Mouse (Mus musculus) midbrain, embryonic 10.5 days (tissue): ENCODE measurements around the gene Kdm5b. TPM values are rescaled to one million over a fixed set of nuclear protein-coding genes. Genes with fewer than 3 reads are reported as not detected.

Source experiments
- DNase-seq: peaks from one replicate; pipeline ENCODE4 v3.0.0-alpha.2; 2017; ENCODE audit warnings: low spot score
- H3K27ac ChIP-seq: fragments of 300-500 bp; sonication (generic); replicated peaks from 2 replicates; pipeline ENCODE4 v1.5.1; 2016; ENCODE audit warnings: mild to moderate bottlenecking
- H3K27me3 ChIP-seq: fragments of 300-500 bp; sonication (generic); 2 replicates; pipeline ENCODE4 v1.6.1; 2016; ENCODE audit warnings: low read depth, mild to moderate bottlenecking; ENCODE audit not compliant: poor library complexity, severe bottlenecking
- H3K36me3 ChIP-seq: fragments of 300-500 bp; sonication (generic); 2 replicates; pipeline ENCODE4 v1.6.1; 2016; ENCODE audit warnings: mild to moderate bottlenecking, moderate library complexity
- H3K4me1 ChIP-seq: fragments of 300-500 bp; sonication (generic); 2 replicates; pipeline ENCODE4 v1.6.1; 2016
- H3K4me3 ChIP-seq: fragments of 300-500 bp; sonication (generic); 2 replicates; pipeline ENCODE4 v1.5.1; 2016; ENCODE audit warnings: mild to moderate bottlenecking, moderate library complexity
- H3K9me3 ChIP-seq: fragments of 300-500 bp; sonication (generic); replicated peaks from 2 replicates; pipeline ENCODE4 v1.6.1; 2016; ENCODE audit warnings: mild to moderate bottlenecking
- WGBS: fragments of 180-500 bp; shearing (Covaris S2); methylation state at CpG from one replicate; pipeline ENCODE4 v1.1.7; 2016; 5-methylcytosine and 5-hydroxymethylcytosine counted together
- polyA plus RNA-seq: library from polyadenylated mRNA; unstranded; fragments of >200 nt; fragmentation: Nextera tagmentation; extraction: Ambion mirVana; gene quantifications from 2 replicates; pipeline ENCODE4 v1.2.1, GENCODE M21; 2016

Gene Kdm5b
- polyA plus RNA-seq, 1 experiment from 2014 or later: 60.9 TPM

DNA sequence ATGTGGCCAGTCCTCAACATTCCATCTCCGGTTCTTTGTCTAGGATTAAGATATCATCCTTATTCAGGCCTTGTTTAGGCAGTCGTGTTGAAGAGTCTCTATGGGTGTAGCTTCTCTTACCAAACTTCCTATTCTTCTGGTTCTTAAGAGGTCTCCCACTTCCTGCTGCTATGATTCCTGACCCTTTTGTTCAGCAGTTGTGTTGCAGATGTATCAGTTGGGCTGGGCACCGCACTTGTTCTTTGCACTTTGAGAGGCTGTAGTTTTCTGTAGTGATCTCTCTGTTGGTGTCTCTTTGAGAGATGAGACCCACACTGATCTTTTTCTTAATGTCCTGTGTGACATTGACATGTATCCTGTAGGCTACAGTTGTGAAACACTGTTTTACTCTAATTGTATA is 10.7 kb downstream of the Kdm5b start:
- Histone ChIP-seq H3K4me1 (peaks cover 25% of the 10 kb centered on the region), H3K9me3 (no peaks in the 10 kb centered on the region), H3K27me3 (no peaks in the 10 kb centered on the region), H3K36me3 (no peaks in the 10 kb centered on the region), H3K27ac (no peak overlapping the region), H3K4me3 (no peak overlapping the region)
- 57% methylated on average over 3 of the region's 3 CpGs for WGBS
- DNase-seq: no peak

DNA sequence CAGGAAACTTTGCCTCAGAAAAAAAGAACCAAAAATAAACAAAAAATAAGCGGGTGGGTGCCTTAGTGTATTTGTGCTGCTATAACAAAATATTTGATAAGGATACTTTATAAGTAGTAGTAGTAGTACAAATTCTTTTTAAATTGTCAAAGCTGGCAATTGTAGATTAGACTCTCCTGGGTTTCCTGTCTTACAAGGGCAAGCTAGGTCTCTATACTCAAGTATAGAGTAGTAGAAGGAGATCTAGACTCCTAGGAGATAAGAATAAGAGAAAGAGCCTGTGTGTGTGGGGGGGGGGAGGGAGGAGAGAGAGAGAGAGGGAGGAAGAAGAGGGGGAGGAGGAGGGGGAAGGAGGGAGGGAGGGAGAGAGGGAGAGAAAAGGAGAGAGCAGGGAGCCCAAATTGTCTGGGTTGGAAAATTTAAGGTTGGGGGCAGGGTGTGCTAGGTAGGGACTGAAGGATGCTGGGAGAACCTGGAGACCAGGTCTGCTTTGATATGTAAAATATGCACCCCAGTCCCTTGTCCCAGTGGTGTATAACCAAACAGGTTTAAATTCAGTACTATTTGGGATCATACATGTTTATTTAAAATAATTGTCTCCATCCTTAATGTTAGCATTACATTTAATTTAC is 13.4 kb downstream of the Kdm5b start:
- no peaks in the 10 kb centered on the region for H3K36me3 ChIP-seq

DNA sequence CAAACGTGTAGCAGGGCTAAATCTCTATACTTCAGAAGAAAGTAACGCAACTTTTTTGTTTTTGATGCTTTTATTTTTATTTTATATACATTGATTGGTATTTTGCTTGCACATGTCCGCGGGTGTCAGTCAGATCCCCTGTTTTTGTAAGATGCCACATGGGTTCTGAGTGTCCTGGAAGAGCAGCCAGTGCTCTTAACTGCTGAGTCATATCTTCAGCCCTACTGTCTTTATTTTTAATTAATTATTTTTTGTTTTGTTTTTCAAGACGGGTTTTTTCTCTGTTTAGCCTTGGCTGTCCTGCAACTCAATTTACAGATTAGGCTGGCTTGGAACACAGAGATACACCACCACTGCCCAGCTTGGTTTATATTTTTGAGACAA is 14.0 kb downstream of the Kdm5b start:
- WGBS: 79% methylated on average over 5 of the region's 5 CpGs
- Histone ChIP-seq H3K4me3 (no peak overlapping the region), H3K36me3 (no peaks in the 10 kb centered on the region), H3K27ac (no peak overlapping the region), H3K9me3 (no peaks in the 10 kb centered on the region), H3K27me3 (no peaks in the 10 kb centered on the region), H3K4me1 (peaks cover 14% of the 10 kb centered on the region; the same call in 1 of the 2 replicates)
- no peak for DNase-seq

More for the DNA sequence above, 13.4 kb downstream of the Kdm5b start:
- H3K27ac ChIP-seq: no peak overlapping the region
- 73% methylated on average over 1 of the region's 1 CpGs for WGBS
- no peaks in the 10 kb centered on the region for H3K27me3 ChIP-seq
- peaks cover 14% of the 10 kb centered on the region; the same call in 1 of the 2 replicates for H3K4me1 ChIP-seq
- no peaks in the 10 kb centered on the region for H3K9me3 ChIP-seq
- H3K4me3 ChIP-seq: no peak overlapping the region
- no peak for DNase-seq

- H3K4me1 ChIP-seq: 0 out of 2 replicates have a peak, but pooled peaks cover 3% of the 10 kb centered on the region
- no peak overlapping the region for H3K27ac ChIP-seq
- no peaks in the 10 kb centered on the region for H3K9me3 ChIP-seq
- DNase-seq: no peak
- WGBS: 85% methylated on average over 6 of the region's 6 CpGs
- H3K4me3 ChIP-seq: no peak overlapping the region
- H3K36me3 ChIP-seq: peaks cover 6% of the 10 kb centered on the region; the same call in 1 of the 2 replicates
- no peaks in the 10 kb centered on the region for H3K27me3 ChIP-seq
Measured at GRCm38 (mm10) chr1:134577384-134578120, 17.6 kb downstream of the Kdm5b start.

GRCm38 (mm10) chr1:134580796-134581195 is 20.8 kb downstream of the Kdm5b start:
- WGBS: 94% methylated on average over 2 of the region's 2 CpGs
- no peak overlapping the region for H3K27ac ChIP-seq
- no peaks in the 10 kb centered on the region for H3K27me3 ChIP-seq
- peaks cover 27% of the 10 kb centered on the region for H3K36me3 ChIP-seq
- no peak for DNase-seq
- 0 out of 2 replicates have a peak, but pooled peaks cover 3% of the 10 kb centered on the region for H3K4me1 ChIP-seq
- H3K4me3 ChIP-seq: no peak overlapping the region
- no peaks in the 10 kb centered on the region for H3K9me3 ChIP-seq

- no peak for DNase-seq
- peaks cover 54% of the 10 kb centered on the region for H3K36me3 ChIP-seq
Measured at GRCm38 (mm10) chr1:134583560-134583959, 23.6 kb downstream of the Kdm5b start.

DNA sequence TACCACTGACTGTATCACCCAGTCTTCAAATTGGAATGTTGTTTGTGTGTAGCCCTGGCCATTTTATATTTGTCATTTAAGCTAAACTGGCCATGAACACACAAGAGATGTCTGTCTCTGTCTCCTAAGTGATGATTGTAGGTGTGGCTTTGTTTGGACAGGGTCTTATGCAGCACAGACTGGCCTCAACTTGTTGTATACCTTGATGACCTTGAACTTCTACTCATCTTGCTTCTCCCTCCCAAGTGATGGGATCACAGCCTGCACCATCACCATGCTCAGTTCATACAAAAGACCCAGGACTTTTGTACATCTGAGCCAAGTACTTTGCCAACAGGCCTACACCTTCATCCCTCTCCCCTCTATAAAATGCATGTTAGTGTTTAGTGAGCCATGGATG is 29.7 kb downstream of the Kdm5b start:
- peaks cover 95% of the 10 kb centered on the region for H3K36me3 ChIP-seq
- H3K27me3 ChIP-seq: no peaks in the 10 kb centered on the region
- no peak overlapping the region for H3K4me3 ChIP-seq
- no peak for DNase-seq
- H3K4me1 ChIP-seq: no peaks in the 10 kb centered on the region
- no peak overlapping the region for H3K27ac ChIP-seq
- H3K9me3 ChIP-seq: no peaks in the 10 kb centered on the region

More at GRCm38 (mm10) chr1:134583560-134583959, 23.6 kb downstream of the Kdm5b start:
- no peak overlapping the region for H3K27ac ChIP-seq
- H3K27me3 ChIP-seq: no peaks in the 10 kb centered on the region
- H3K9me3 ChIP-seq: no peaks in the 10 kb centered on the region
- 79% methylated on average over 3 of the region's 3 CpGs for WGBS
- H3K4me3 ChIP-seq: no peak overlapping the region
- H3K4me1 ChIP-seq: 0 out of 2 replicates have a peak, but pooled peaks cover 3% of the 10 kb centered on the region

- no peaks in the 10 kb centered on the region for H3K4me1 ChIP-seq
- H3K27ac ChIP-seq: no peak overlapping the region
- DNase-seq: no peak
- H3K27me3 ChIP-seq: no peaks in the 10 kb centered on the region
- H3K9me3 ChIP-seq: no peaks in the 10 kb centered on the region
- 92% methylated on average over 2 of the region's 2 CpGs for WGBS
- peaks cover 95% of the 10 kb centered on the region for H3K36me3 ChIP-seq
- no peak overlapping the region for H3K4me3 ChIP-seq
Measured at GRCm38 (mm10) chr1:134591773-134592172, 31.8 kb downstream of the Kdm5b start.

GRCm38 (mm10) chr1:134597339-134598054 is 37.5 kb downstream of the Kdm5b start:
- DNase-seq: no peak
- Histone ChIP-seq H3K9me3 (no peaks in the 10 kb centered on the region), H3K4me3 (no peak overlapping the region), H3K4me1 (no peaks in the 10 kb centered on the region), H3K36me3 (peaks cover 98% of the 10 kb centered on the region), H3K27me3 (no peaks in the 10 kb centered on the region), H3K27ac (no peak overlapping the region)
- 89% methylated on average over 9 of the region's 9 CpGs for WGBS

GRCm38 (mm10) chr1:134604086-134604485 is 44.1 kb downstream of the Kdm5b start:
- 100% methylated on average over 2 of the region's 2 CpGs for WGBS
- peaks cover 97% of the 10 kb centered on the region for H3K36me3 ChIP-seq
- no peak for DNase-seq

DNA sequence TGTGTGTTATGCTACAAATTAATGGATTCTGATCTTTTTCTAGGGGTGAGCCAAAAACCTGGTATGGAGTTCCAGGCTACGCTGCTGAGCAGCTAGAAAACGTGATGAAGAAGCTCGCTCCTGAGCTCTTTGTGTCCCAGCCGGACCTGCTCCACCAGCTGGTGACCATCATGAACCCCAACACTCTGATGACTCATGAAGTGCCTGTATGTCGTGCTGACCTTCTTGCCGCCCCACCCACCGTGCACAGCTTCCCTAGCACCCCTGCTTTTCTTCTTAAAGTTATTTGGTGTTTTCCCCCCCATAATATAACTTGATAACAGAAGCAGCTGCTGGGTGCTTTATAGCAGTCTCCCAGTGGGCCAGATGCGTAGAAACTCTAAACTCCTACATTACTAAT is 45.7 kb downstream of the Kdm5b start:
- no peak overlapping the region for H3K27ac ChIP-seq
- H3K4me1 ChIP-seq: no peaks in the 10 kb centered on the region
- H3K4me3 ChIP-seq: no peak overlapping the region
- WGBS: 94% methylated on average over 8 of the region's 8 CpGs
- peaks cover 97% of the 10 kb centered on the region for H3K36me3 ChIP-seq
- H3K27me3 ChIP-seq: no peaks in the 10 kb centered on the region
- no peaks in the 10 kb centered on the region for H3K9me3 ChIP-seq
- no peak for DNase-seq

More at GRCm38 (mm10) chr1:134604086-134604485, 44.1 kb downstream of the Kdm5b start:
- Histone ChIP-seq H3K27ac (no peak overlapping the region), H3K9me3 (no peaks in the 10 kb centered on the region), H3K4me3 (no peak overlapping the region), H3K27me3 (no peaks in the 10 kb centered on the region), H3K4me1 (no peaks in the 10 kb centered on the region)

- Histone ChIP-seq H3K4me3 (no peak overlapping the region), H3K27me3 (no peaks in the 10 kb centered on the region), H3K4me1 (no peaks in the 10 kb centered on the region), H3K9me3 (no peaks in the 10 kb centered on the region), H3K36me3 (peaks cover 97% of the 10 kb centered on the region), H3K27ac (no peak overlapping the region)
- DNase-seq: no peak
- WGBS: 97% methylated on average over 2 of the region's 2 CpGs
Measured at GRCm38 (mm10) chr1:134606381-134606780, 46.4 kb downstream of the Kdm5b start.

- H3K36me3 ChIP-seq: peaks cover 97% of the 10 kb centered on the region
- H3K27ac ChIP-seq: no peak overlapping the region
- H3K4me1 ChIP-seq: no peaks in the 10 kb centered on the region
- WGBS: 92% methylated on average over 1 of the region's 1 CpGs
- no peaks in the 10 kb centered on the region for H3K9me3 ChIP-seq
- no peak for DNase-seq
- H3K4me3 ChIP-seq: no peak overlapping the region
- no peaks in the 10 kb centered on the region for H3K27me3 ChIP-seq
Measured at GRCm38 (mm10) chr1:134607279-134607678, 47.3 kb downstream of the Kdm5b start.
